Comparison of ENCODE assay signal across 9 mouse cellular contexts in genomic region chr2:144330352-144330959, GRCm38 (mm10). TPM values are rescaled to one million over a fixed set of nuclear protein-coding genes. Genes with fewer than 3 reads are reported as not detected.
DNase-seq lines count a peak whose midpoint lies in the region; ATAC-seq and TF ChIP-seq lines count a peak whose summit lies in the region.
"Had no signal": no experiment of that assay in that cellular context is flagged by ENCODE, and none has a peak within 500 bp of the region (broad histone marks: within the 10 kb centered on the region; RNA-seq: fewer than 3 reads in every experiment).

No protein-coding gene starts in this region.

- H3K4me2 ChIP-seq in liver, embryonic 14.5 days (ENCODE audit: low read depth), result peak overlapping the region; percentile 51
- peak overlapping the region; percentile 96 for H3K4me2 ChIP-seq in neural tube, embryonic 15.5 days

- WGBS in liver, embryonic 14.5 days (ENCODE audit: insufficient replicate concordance), result 2% methylated on average over 41 of the region's 41 CpGs
- WGBS in neural tube, embryonic 15.5 days, result under 1% methylated on average over 28 of the region's 41 CpGs

- H3K4me1 ChIP-seq in liver, embryonic 14.5 days (replicated peaks; ENCODE audit: control insufficient read depth in 2 of 2, insufficient read depth in 2 of 2, low read length in 1 of 2), result no peaks in the 10 kb centered on the region
- H3K4me1 ChIP-seq in neural tube, embryonic 15.5 days, result peaks cover 37% of the 10 kb centered on the region

- H3K36me3 ChIP-seq in liver, embryonic 14.5 days (replicated peaks; ENCODE audit: control insufficient read depth, insufficient read depth, low read depth), result no peaks in the 10 kb centered on the region
- no peaks in the 10 kb centered on the region for H3K36me3 ChIP-seq in neural tube, embryonic 15.5 days

- no peak for TF ChIP-seq CTCF in layer of hippocampus, adult 2 months (conservative IDR thresholded peaks at IDR 0.05)
- TF ChIP-seq CTCF in liver, embryonic 14.5 days (IDR thresholded peaks at IDR 0.05; ENCODE audit: low read depth), result no peak

- no peaks in the 10 kb centered on the region for H3K9me3 ChIP-seq in liver, embryonic 14.5 days (ENCODE audit: control insufficient read depth, low read length)
- no peaks in the 10 kb centered on the region for H3K9me3 ChIP-seq in neural tube, embryonic 15.5 days (replicated peaks)

- no peak for TF ChIP-seq EP300 in liver, embryonic 14.5 days (IDR thresholded peaks at IDR 0.05; ENCODE audit: low read depth)

- H3K4me3 ChIP-seq in layer of hippocampus, adult 2 months, result peak overlapping the region; percentile 51
- peak overlapping the region; percentile 22 to 44; a peak in 3 of 4 replicates for H3K4me3 ChIP-seq in liver, embryonic 14.5 days (ENCODE audit: insufficient read depth in 1 of 2, low read depth in 2 of 2, low read length in 2 of 2)
- peak overlapping the region; percentile 51 for H3K4me3 ChIP-seq in neural tube, embryonic 15.5 days (replicated peaks)

- H3K27ac ChIP-seq in layer of hippocampus, adult 2 months, result no peak overlapping the region
- no peak overlapping the region for H3K27ac ChIP-seq in liver, embryonic 14.5 days
- H3K27ac ChIP-seq in neural tube, embryonic 15.5 days (replicated peaks), result no peak overlapping the region

- no peak for DNase-seq in layer of hippocampus, adult 2 months (ENCODE audit: low spot score in 2 of 2)
- no peak for DNase-seq in layer of hippocampus, adult 11-12 months (ENCODE audit: low spot score)
- no peak for DNase-seq in liver, embryonic 14.5 days (ENCODE audit: low read depth in 3 of 3, low spot score in 3 of 3)
- DNase-seq in c-Kit-positive CD71-positive TER-119-positive erythroid progenitor cells, embryonic 14.5 days (ENCODE audit: low spot score), result no peak
- DNase-seq in right cerebral cortex, adult 2 months (ENCODE audit: low spot score in 2 of 2), result no peak

- peaks cover 67% of the 10 kb centered on the region for H3K27me3 ChIP-seq in liver, embryonic 14.5 days (ENCODE audit: control insufficient read depth, insufficient read depth, low read length)
- peaks cover 77% of the 10 kb centered on the region for H3K27me3 ChIP-seq in neural tube, embryonic 15.5 days (replicated peaks)

- H3K9ac ChIP-seq in liver, embryonic 14.5 days (replicated peaks), result no peak overlapping the region
- H3K9ac ChIP-seq in neural tube, embryonic 15.5 days (replicated peaks), result peak overlapping the region; percentile 45

- 0 out of 2 replicates have a peak, but pooled peaks have one; percentile 17 for ATAC-seq in common myeloid progenitor, adult 5-6 weeks (replicated peaks; ENCODE audit: low read depth, poor library complexity, severe bottlenecking)
- peak; percentile 17 to 29; a peak in 1 of 4 replicates for ATAC-seq in hematopoietic stem cell, adult 5-6 weeks (replicated peaks in 1 of 2; ENCODE audit: insufficient read depth in 1 of 2, low FRiP score in 2 of 2, low TSS enrichment in 1 of 2, low read depth in 1 of 2, poor library complexity in 2 of 2, severe bottlenecking in 2 of 2)
- no peak for ATAC-seq in liver, embryonic 14.5 days (ENCODE audit: insufficient read depth)
- ATAC-seq in neural tube, embryonic 15.5 days (ENCODE audit: low FRiP score), result peak; percentile 36

RNA-seq across cellular contexts. Expression of gene Ovol2, which starts 1.5 kb away (rescaled TPM):
- 1 to 10 TPM; 1.1 TPM for total RNA-seq in layer of hippocampus, adult 2 months (2021)
- total RNA-seq in common myeloid progenitor, adult 5-6 weeks (2017), result not detected in 2 replicates
- not detected in 2 replicates for total RNA-seq in hematopoietic stem cell, adult 5-6 weeks (2017)
- polyA plus RNA-seq in liver, embryonic 14.5 days (2012; rRNA removed), result 0.03 and 0.05 TPM in 2 replicates
- not detected in 2 replicates for polyA plus RNA-seq in liver, embryonic 14.5 days (2014; fragmentation: Nextera tagmentation; extraction: Ambion mirVana)
- 0.11 TPM in 1 of 2 replicates, not detected in the other for polyA plus RNA-seq in neural tube, embryonic 15.5 days (2015; fragmentation: Nextera tagmentation; extraction: Ambion mirVana)

RNA-seq across cellular contexts. Expression of gene Kat14, which starts 38.3 kb away (rescaled TPM):
- total RNA-seq in layer of hippocampus, adult 2 months (2021), result 10 to 100 TPM; 31.4 to 32.7 TPM
- 34.7 and 44.2 TPM in 2 replicates for total RNA-seq in common myeloid progenitor, adult 5-6 weeks (2017)
- total RNA-seq in hematopoietic stem cell, adult 5-6 weeks (2017), result 32.8 and 40.3 TPM in 2 replicates
- 11.3 and 13.7 TPM in 2 replicates for polyA plus RNA-seq in liver, embryonic 14.5 days (2012; rRNA removed)
- polyA plus RNA-seq in liver, embryonic 14.5 days (2014; fragmentation: Nextera tagmentation; extraction: Ambion mirVana), result 11.8 and 13.5 TPM in 2 replicates
- 24.3 and 25.6 TPM in 2 replicates for polyA plus RNA-seq in neural tube, embryonic 15.5 days (2015; fragmentation: Nextera tagmentation; extraction: Ambion mirVana)

RNA-seq across cellular contexts. Expression of gene Pet117, which starts 38.3 kb away (rescaled TPM):
- total RNA-seq in layer of hippocampus, adult 2 months (2021), result 1 to 10 TPM; 7.7 to 7.9 TPM
- total RNA-seq in common myeloid progenitor, adult 5-6 weeks (2017), result 19.5 TPM in 1 of 2 replicates, not detected in the other
- total RNA-seq in hematopoietic stem cell, adult 5-6 weeks (2017), result not detected in 2 replicates
- not detected in 2 replicates for polyA plus RNA-seq in liver, embryonic 14.5 days (2012; rRNA removed)
- polyA plus RNA-seq in liver, embryonic 14.5 days (2014; fragmentation: Nextera tagmentation; extraction: Ambion mirVana), result 0.77 and 0.80 TPM in 2 replicates
- polyA plus RNA-seq in neural tube, embryonic 15.5 days (2015; fragmentation: Nextera tagmentation; extraction: Ambion mirVana), result 1.4 TPM in 1 of 2 replicates, not detected in the other
- polyA plus RNA-seq: large intestine, adult 2 months had no signal

RNA-seq across cellular contexts. Expression of gene Snx5, which starts 59.8 kb away (rescaled TPM):
- total RNA-seq in layer of hippocampus, adult 2 months (2021), result 10 to 100 TPM; 69.4 to 77.1 TPM
- total RNA-seq in common myeloid progenitor, adult 5-6 weeks (2017), result 280 and 311 TPM in 2 replicates
- total RNA-seq in hematopoietic stem cell, adult 5-6 weeks (2017), result 265 and 321 TPM in 2 replicates
- polyA plus RNA-seq in liver, embryonic 14.5 days (2012; rRNA removed), result 42.5 and 67.0 TPM in 2 replicates
- 66.3 and 70.6 TPM in 2 replicates for polyA plus RNA-seq in liver, embryonic 14.5 days (2014; fragmentation: Nextera tagmentation; extraction: Ambion mirVana)
- polyA plus RNA-seq in neural tube, embryonic 15.5 days (2015; fragmentation: Nextera tagmentation; extraction: Ambion mirVana), result 74.4 and 93.8 TPM in 2 replicates

RNA-seq across cellular contexts. Expression of gene Mgme1, which starts 60.0 kb away (rescaled TPM):
- 1 to 10 TPM; 4.7 to 4.8 TPM for total RNA-seq in layer of hippocampus, adult 2 months (2021)
- 29.3 and 30.4 TPM in 2 replicates for total RNA-seq in common myeloid progenitor, adult 5-6 weeks (2017)
- 31.5 and 32.1 TPM in 2 replicates for total RNA-seq in hematopoietic stem cell, adult 5-6 weeks (2017)
- polyA plus RNA-seq in liver, embryonic 14.5 days (2012; rRNA removed), result 4.2 and 5.9 TPM in 2 replicates
- 9.2 TPM in 2 replicates for polyA plus RNA-seq in liver, embryonic 14.5 days (2014; fragmentation: Nextera tagmentation; extraction: Ambion mirVana)
- 13.3 and 15.5 TPM in 2 replicates for polyA plus RNA-seq in neural tube, embryonic 15.5 days (2015; fragmentation: Nextera tagmentation; extraction: Ambion mirVana)
